Mouse (Mus musculus): ENCODE results near the gene Actbl2.

Actbl2 gene

GRCm38 (mm10) chr13:111269789-111270335 is 15.0 kb downstream of the Actbl2 start:
- DNase-seq (ENCODE audit: low spot score in 2 of 2), result no peak

- no peak for DNase-seq (ENCODE audit: low spot score in 2 of 2)
Observed at GRCm38 (mm10) chr13:111271868-111272267, 17.1 kb downstream of the Actbl2 start.

GRCm38 (mm10) chr13:111286461-111287385 is 31.9 kb downstream of the Actbl2 start:
- DNase-seq (ENCODE audit: low spot score in 2 of 2), result no peak

- DNase-seq (ENCODE audit: low spot score in 2 of 2), result no peak
Observed at GRCm38 (mm10) chr13:111291161-111291957, 36.5 kb downstream of the Actbl2 start.

GRCm38 (mm10) chr13:111291958-111292493 is 37.2 kb downstream of the Actbl2 start:
- no peak for DNase-seq (ENCODE audit: low spot score in 2 of 2)

GRCm38 (mm10) chr13:111293478-111293877 is 38.7 kb downstream of the Actbl2 start:
- no peak for DNase-seq (ENCODE audit: low spot score in 2 of 2)

GRCm38 (mm10) chr13:111294965-111295494 is 40.2 kb downstream of the Actbl2 start:
- no peak for DNase-seq (ENCODE audit: low spot score in 2 of 2)

GRCm38 (mm10) chr13:111296029-111296428 is 41.2 kb downstream of the Actbl2 start:
- no peak for DNase-seq (ENCODE audit: low spot score in 2 of 2)

- no peak for DNase-seq (ENCODE audit: low spot score in 2 of 2)
Observed at GRCm38 (mm10) chr13:111297614-111298013, 42.8 kb downstream of the Actbl2 start.

- no peak for DNase-seq (ENCODE audit: low spot score in 2 of 2)
Observed at GRCm38 (mm10) chr13:111299145-111299713, 44.4 kb downstream of the Actbl2 start.

GRCm38 (mm10) chr13:111300846-111301245 is 46.0 kb downstream of the Actbl2 start:
- DNase-seq (ENCODE audit: low spot score in 2 of 2), result no peak

GRCm38 (mm10) chr13:111301431-111301830 is 46.6 kb downstream of the Actbl2 start:
- no peak for DNase-seq (ENCODE audit: low spot score in 2 of 2)

GRCm38 (mm10) chr13:111304194-111304593 is 49.4 kb downstream of the Actbl2 start:
- DNase-seq (ENCODE audit: low spot score in 2 of 2), result no peak

GRCm38 (mm10) chr13:111304736-111305135 is 49.9 kb downstream of the Actbl2 start:
- DNase-seq (ENCODE audit: low spot score in 2 of 2), result no peak
